Comparison of ENCODE assay signal across 8 mouse cellular contexts in genomic region chr17:43758607-43759259, GRCm38 (mm10). TPM values are rescaled to one million over a fixed set of nuclear protein-coding genes. Genes with fewer than 3 reads are reported as not detected.
A peak's percentile ranks its signal among the peaks of the same experiment; 100 is the strongest.
DNase-seq lines count a peak whose midpoint lies in the region; ATAC-seq lines count a peak whose summit lies in the region.

No protein-coding gene starts in this region.

- WGBS in kidney, embryonic 14.5 days, result 43% methylated on average over 15 of the region's 15 CpGs
- WGBS in stomach, embryonic 14.5 days, result 23% methylated on average over 15 of the region's 15 CpGs

- H3K9me3 ChIP-seq in kidney, embryonic 14.5 days (ENCODE audit: control insufficient read depth, low read length), result no peaks in the 10 kb centered on the region
- no peaks in the 10 kb centered on the region for H3K9me3 ChIP-seq in stomach, embryonic 14.5 days (ENCODE audit: control insufficient read depth, low read depth, low read length)

- peak; percentile 48 for DNase-seq in testis, postnatal 10 days (ENCODE audit: low spot score)
- no peak for DNase-seq in testis, postnatal 14 days (ENCODE audit: low spot score)
- DNase-seq in gastrocnemius, postnatal 25 days, result peak; percentile 34
- DNase-seq in layer of hippocampus, adult 9-10 months (ENCODE audit: low spot score), result no peak
- DNase-seq in spleen, adult 12 weeks (ENCODE audit: low spot score), result no peak
- DNase-seq in cerebellum, adult 11 months, result no peak

- ATAC-seq in kidney, embryonic 14.5 days (ENCODE audit: low FRiP score, low TSS enrichment), result peak; percentile 92
- peak; percentile 72; the same call in 1 of the 2 replicates for ATAC-seq in stomach, embryonic 14.5 days (ENCODE audit: insufficient number of reproducible peaks, insufficient read depth, low FRiP score, low read depth)

- no peaks in the 10 kb centered on the region for H3K36me3 ChIP-seq in kidney, embryonic 14.5 days (ENCODE audit: control insufficient read depth, insufficient read depth, low read length)
- H3K36me3 ChIP-seq in stomach, embryonic 14.5 days (ENCODE audit: control insufficient read depth, insufficient read depth, low read length), result no peaks in the 10 kb centered on the region

- no peak overlapping the region for H3K4me2 ChIP-seq in kidney, embryonic 14.5 days (replicated peaks; ENCODE audit: low read depth, low read length)
- H3K4me2 ChIP-seq in stomach, embryonic 14.5 days (replicated peaks; ENCODE audit: low read depth, low read length), result peak overlapping the region; percentile 17; the same call in 1 of the 2 replicates

- H3K27me3 ChIP-seq in kidney, embryonic 14.5 days (ENCODE audit: control insufficient read depth, insufficient read depth, low read length), result no peaks in the 10 kb centered on the region
- no peaks in the 10 kb centered on the region for H3K27me3 ChIP-seq in stomach, embryonic 14.5 days (ENCODE audit: control insufficient read depth, insufficient read depth, low read length)

- 0 out of 2 replicates have a peak, but pooled peaks cover 4% of the 10 kb centered on the region for H3K4me1 ChIP-seq in kidney, embryonic 14.5 days (ENCODE audit: control insufficient read depth, insufficient read depth, low read length)
- peaks cover 8% of the 10 kb centered on the region; the same call in 1 of the 2 replicates for H3K4me1 ChIP-seq in stomach, embryonic 14.5 days (ENCODE audit: control insufficient read depth, insufficient read depth, low read length)

- no peak overlapping the region for H3K4me3 ChIP-seq in kidney, embryonic 14.5 days (ENCODE audit: low read length)
- no peak overlapping the region for H3K4me3 ChIP-seq in stomach, embryonic 14.5 days (ENCODE audit: low read depth, low read length)

- no peak overlapping the region for H3K9ac ChIP-seq in kidney, embryonic 14.5 days (ENCODE audit: low read depth, low read length)
- no peak overlapping the region for H3K9ac ChIP-seq in stomach, embryonic 14.5 days (replicated peaks; ENCODE audit: low read depth, low read length)

- no peak overlapping the region for H3K27ac ChIP-seq in kidney, embryonic 14.5 days (ENCODE audit: low read depth, low read length)
- no peak overlapping the region for H3K27ac ChIP-seq in stomach, embryonic 14.5 days (ENCODE audit: low read length)

RNA-seq across cellular contexts. Expression of gene Rcan2, which starts 42.4 kb away (rescaled TPM):
- 10 to 100 TPM; 39.1 to 48.2 TPM for total RNA-seq in gastrocnemius, postnatal 25 days (2021)
- 1.9 and 3.0 TPM in 2 replicates for polyA plus RNA-seq in kidney, embryonic 14.5 days (2014; fragmentation: Nextera tagmentation; extraction: Ambion mirVana)
- 10.1 and 11.0 TPM in 2 replicates for polyA plus RNA-seq in stomach, embryonic 14.5 days (2014; fragmentation: Nextera tagmentation; extraction: Ambion mirVana)

Comparison
In these comparisons a context has a peak if more than half of its experiments do, and no peak if none do; other contexts are left out.
1. DNase-seq: peak in testis, postnatal 10 days (single experiment) and gastrocnemius, postnatal 25 days (single experiment); none in testis, postnatal 14 days (single experiment), layer of hippocampus, adult 9-10 months (single experiment), spleen, adult 12 weeks (single experiment) and cerebellum, adult 11 months (single experiment).